In the genomic region with DNA sequence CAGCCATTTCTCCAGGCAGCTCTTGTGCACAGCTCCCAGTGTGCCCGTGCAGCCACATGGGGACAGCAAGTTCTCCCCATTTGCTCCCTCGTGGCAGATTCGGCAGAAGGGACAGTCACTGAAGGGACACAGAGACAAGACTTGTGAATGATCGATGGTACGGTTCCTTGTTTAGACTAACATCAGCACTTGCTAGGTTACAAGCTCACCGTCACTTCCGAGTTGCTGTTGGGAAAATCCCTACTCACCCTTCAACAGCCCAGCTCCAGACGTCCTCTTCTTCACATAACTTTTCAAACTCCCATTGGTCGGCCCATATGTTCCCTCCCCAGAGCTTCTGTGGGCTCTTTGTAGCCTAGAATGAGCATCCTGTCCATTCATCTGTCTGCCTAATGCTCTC, we compare ENCODE assay signal across 35 mouse cellular contexts.
"Had no signal": no experiment of that assay in that cellular context is flagged by ENCODE, and none has a peak within 500 bp of the region (broad histone marks: within the 10 kb centered on the region; RNA-seq: fewer than 3 reads in every experiment).

No protein-coding gene starts in this region.

- H3K9ac ChIP-seq: heart, embryonic 12.5 days; heart, embryonic 13.5 days; heart, embryonic 15.5 days; hindbrain, embryonic 12.5 days; hindbrain, embryonic 13.5 days; hindbrain, embryonic 14.5 days; hindbrain, embryonic 15.5 days; intestine, embryonic 15.5 days; kidney, embryonic 15.5 days had no signal

- H3K27ac ChIP-seq: heart, embryonic 13.5 days; heart, embryonic 15.5 days; hindbrain, embryonic 10.5 days; hindbrain, embryonic 12.5 days; hindbrain, embryonic 13.5 days; hindbrain, embryonic 14.5 days; hindbrain, embryonic 15.5 days; hindbrain, postnatal 0 days; intestine, embryonic 15.5 days; kidney, embryonic 15.5 days; kidney, postnatal 0 days; layer of hippocampus, adult 2 months; left cerebral cortex, adult 2 months had no signal

- H3K27me3 ChIP-seq: heart, embryonic 12.5 days; heart, embryonic 13.5 days; heart, embryonic 15.5 days; hindbrain, embryonic 12.5 days; hindbrain, embryonic 13.5 days; hindbrain, embryonic 15.5 days; intestine, embryonic 15.5 days; kidney, embryonic 15.5 days had no signal

- H3K4me3 ChIP-seq: heart, embryonic 12.5 days; heart, embryonic 13.5 days; heart, embryonic 15.5 days; hindbrain, embryonic 10.5 days; hindbrain, embryonic 12.5 days; hindbrain, embryonic 13.5 days; hindbrain, embryonic 15.5 days; intestine, embryonic 15.5 days; kidney, embryonic 15.5 days; layer of hippocampus, adult 2 months; left cerebral cortex, adult 2 months had no signal

- H3K9me3 ChIP-seq: heart, embryonic 12.5 days; heart, embryonic 13.5 days; heart, embryonic 15.5 days; hindbrain, embryonic 10.5 days; hindbrain, embryonic 12.5 days; hindbrain, embryonic 13.5 days; hindbrain, embryonic 15.5 days; intestine, embryonic 15.5 days; kidney, embryonic 15.5 days had no signal

- DNase-seq: heart, postnatal 10 days; heart, postnatal 14 days; heart, postnatal 36 days; heart, postnatal 4 days; kidney, adult 11 months; kidney, adult 18-20 months; kidney, adult 2 months; kidney, adult 8-10 months; kidney, adult 9 months; kidney, postnatal 10 days; kidney, postnatal 14 days; kidney, postnatal 25 days; kidney, postnatal 36 days; kidney, postnatal 4 days; layer of hippocampus, adult 9-11 months; layer of hippocampus, postnatal 36 days had no signal

- ATAC-seq: hindbrain, embryonic 16.5 days; hindbrain, postnatal 0 days; inflammation-experienced regulatory T-cells, adult 6 months; intestine, embryonic 15.5 days; intestine, embryonic 16.5 days; intestine, postnatal 0 days had no signal

- H3K4me1 ChIP-seq: heart, embryonic 12.5 days; heart, embryonic 13.5 days; heart, embryonic 15.5 days; hindbrain, embryonic 10.5 days; hindbrain, embryonic 12.5 days; hindbrain, embryonic 13.5 days; hindbrain, embryonic 15.5 days; intestine, embryonic 15.5 days; kidney, embryonic 15.5 days had no signal

- H3K4me2 ChIP-seq: heart, embryonic 11.5 days; heart, embryonic 12.5 days; heart, embryonic 13.5 days; heart, embryonic 15.5 days; hindbrain, embryonic 12.5 days; hindbrain, embryonic 13.5 days; hindbrain, embryonic 14.5 days; hindbrain, embryonic 15.5 days; intestine, embryonic 15.5 days; kidney, embryonic 15.5 days had no signal
